Mouse (Mus musculus): ENCODE measurements around the gene Pfkm. TPM values are rescaled to one million over a fixed set of nuclear protein-coding genes. Genes with fewer than 3 reads are reported as not detected.
A peak's percentile ranks its signal among the peaks of the same experiment; 100 is the strongest.

Pfkm gene
- total RNA-seq (2021) = 100 to 1,000 TPM; 333 to 349 TPM
- long read RNA-seq, experiment 1, transcript Pfkm-201 (23 exons, 2,879 nt) = major isoform, 108 of 171 reads
- long read RNA-seq, experiment 1, partial matches to known transcripts = 37 of 171 reads
- long read RNA-seq, experiment 1, other reads (novel, unspliced or antisense) = 26 of 171 reads
- long read RNA-seq, experiment 2, transcript Pfkm-201 (23 exons, 2,879 nt) = major isoform, 152 of 225 reads
- long read RNA-seq, experiment 2, partial matches to known transcripts = 48 of 225 reads
- long read RNA-seq, experiment 2, other reads (novel, unspliced or antisense) = 25 of 225 reads

GRCm38 (mm10) chr15:98092372-98093120 is at the start of gene Pfkm:
Pfkm (plus strand) TSS chr15:98092589.
- peak in 1 of 2 experiments; percentile 23 for DNase-seq (ENCODE audit: low spot score in 2 of 2)
- H3K27ac ChIP-seq = peak within 1 kb of the TSS; percentile 97
- peak within 1 kb of the TSS; percentile 98 for H3K4me3 ChIP-seq
- no peak for TF ChIP-seq CTCF (conservative IDR thresholded peaks at IDR 0.05)

DNA sequence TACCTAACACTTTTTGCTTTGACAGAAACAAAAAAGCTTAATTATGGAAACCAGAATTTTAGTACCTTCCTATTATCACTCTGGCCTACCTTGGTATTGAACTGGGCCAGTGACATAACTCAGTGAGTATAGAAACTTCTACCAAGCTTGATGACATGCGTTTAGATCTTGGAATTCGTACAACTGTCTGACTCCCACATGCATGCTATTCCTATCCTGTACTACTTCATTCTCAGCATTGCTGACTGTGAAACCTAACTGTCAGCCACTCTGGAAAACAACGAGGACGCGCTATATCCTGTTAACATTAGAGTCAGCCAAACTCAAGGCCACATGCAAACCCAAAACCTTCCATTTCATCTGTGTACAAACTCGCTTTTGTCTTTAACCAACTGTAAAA is 48.4 kb upstream of the Pfkm start:
- Histone ChIP-seq H3K27ac (no peak overlapping the region), H3K4me3 (no peak overlapping the region)
- no peak for TF ChIP-seq CTCF (conservative IDR thresholded peaks at IDR 0.05)
- DNase-seq (ENCODE audit: low spot score in 2 of 2) = no peak

GRCm38 (mm10) chr15:98044387-98044786 is 48.0 kb upstream of the Pfkm start:
- no peak overlapping the region for H3K4me3 ChIP-seq
- no peak for DNase-seq (ENCODE audit: low spot score in 2 of 2)
- no peak overlapping the region for H3K27ac ChIP-seq
- peak; percentile 50 for TF ChIP-seq CTCF (conservative IDR thresholded peaks at IDR 0.05)

DNA sequence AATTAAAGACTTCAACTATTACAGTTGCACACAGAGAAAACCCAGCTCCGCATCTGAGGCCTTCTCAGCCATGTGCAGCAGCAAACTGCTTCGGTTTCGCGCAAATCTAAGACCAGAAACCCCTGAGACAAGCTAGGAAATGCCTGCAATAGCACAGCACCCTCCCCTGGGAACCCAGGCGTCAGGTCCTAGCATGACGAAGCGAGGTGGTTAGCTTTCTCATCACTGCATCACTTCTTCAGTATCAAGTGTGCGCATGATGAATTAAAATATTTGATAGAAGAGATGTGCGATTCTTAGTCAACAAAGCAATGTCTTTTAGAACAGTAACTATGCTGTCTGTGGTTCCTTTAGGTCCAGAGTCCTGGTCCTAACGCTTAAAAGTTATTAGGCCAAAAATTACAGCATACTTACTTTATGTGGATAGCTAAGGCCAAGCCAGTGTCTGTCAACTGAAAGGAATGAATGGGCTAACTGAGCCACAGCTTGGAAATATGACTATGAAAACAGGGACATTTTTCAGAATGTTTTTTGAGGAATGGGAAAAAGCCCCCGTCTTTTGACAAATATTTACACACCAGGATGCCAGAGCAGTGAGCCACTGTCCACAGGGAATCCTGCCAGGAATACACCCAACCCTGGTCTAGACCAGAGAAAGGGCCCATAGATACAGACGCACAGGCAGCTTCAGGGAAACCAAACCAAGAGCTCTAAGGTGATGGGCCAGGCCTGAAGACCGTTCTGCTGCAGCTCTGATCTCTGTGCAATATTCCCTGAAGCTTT is 43.3 kb upstream of the Pfkm start:
- H3K27ac ChIP-seq = no peak overlapping the region
- TF ChIP-seq CTCF (conservative IDR thresholded peaks at IDR 0.05) = no peak
- no peak overlapping the region for H3K4me3 ChIP-seq
- no peak for DNase-seq (ENCODE audit: low spot score in 2 of 2)

- no peak for DNase-seq (ENCODE audit: low spot score in 2 of 2)
- no peak overlapping the region for H3K4me3 ChIP-seq
- H3K27ac ChIP-seq = no peak overlapping the region
- TF ChIP-seq CTCF (conservative IDR thresholded peaks at IDR 0.05) = no peak
These were observed 40.7 kb upstream of the Pfkm start for GRCm38 (mm10) chr15:98051685-98052084.

DNA sequence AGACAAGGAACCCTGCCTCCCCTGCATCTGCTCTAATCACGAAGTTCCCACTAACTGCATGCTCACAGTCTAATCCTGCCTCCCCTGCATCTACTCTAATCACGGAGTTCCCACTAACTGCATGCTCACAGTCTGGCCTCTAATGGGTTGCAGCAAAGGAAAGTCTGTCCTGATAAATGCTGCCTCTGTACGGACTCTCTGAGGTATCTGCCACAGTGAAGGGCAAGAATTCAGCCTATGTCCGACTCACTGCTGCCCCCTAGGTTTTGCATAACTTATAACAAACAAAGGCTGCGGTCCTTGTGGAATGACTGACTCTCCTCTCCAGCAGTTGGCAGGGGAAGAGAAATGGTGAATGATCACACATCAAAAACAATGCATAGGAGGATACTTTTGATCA is 37.1 kb upstream of the Pfkm start:
- no peak overlapping the region for H3K4me3 ChIP-seq
- peak; percentile 78 for TF ChIP-seq CTCF (conservative IDR thresholded peaks at IDR 0.05)
- DNase-seq (ENCODE audit: low spot score in 2 of 2) = peak in 1 of 2 experiments; percentile 27
- H3K27ac ChIP-seq = no peak overlapping the region

GRCm38 (mm10) chr15:98065881-98066280 is 26.5 kb upstream of the Pfkm start:
- no peak for TF ChIP-seq CTCF (conservative IDR thresholded peaks at IDR 0.05)
- DNase-seq (ENCODE audit: low spot score in 2 of 2) = no peak
- no peak overlapping the region for H3K4me3 ChIP-seq

DNA sequence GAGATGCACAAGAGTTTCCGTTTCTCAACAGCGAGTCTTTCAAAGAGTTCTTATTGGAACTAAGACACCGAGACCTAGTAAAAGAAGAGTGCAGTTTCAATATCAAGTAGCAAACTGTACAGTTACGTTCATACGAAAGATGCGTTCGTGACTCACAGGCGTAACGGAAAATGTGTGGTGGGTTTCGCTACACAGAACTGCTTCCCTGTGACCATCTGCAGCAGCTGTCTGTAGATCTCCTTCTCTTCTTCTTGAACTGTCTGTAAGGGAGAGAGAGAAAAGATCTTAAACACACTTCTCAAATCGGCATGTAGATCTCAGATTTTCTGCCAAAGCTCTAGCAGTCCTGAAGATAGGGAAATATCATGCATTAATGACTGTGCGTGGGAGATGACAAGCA is 25.8 kb upstream of the Pfkm start:
- no peak overlapping the region for H3K4me3 ChIP-seq
- no peak for TF ChIP-seq CTCF (conservative IDR thresholded peaks at IDR 0.05)
- H3K27ac ChIP-seq = no peak overlapping the region
- no peak for DNase-seq (ENCODE audit: low spot score in 2 of 2)

More at GRCm38 (mm10) chr15:98065881-98066280, 26.5 kb upstream of the Pfkm start:
- no peak overlapping the region for H3K27ac ChIP-seq

DNA sequence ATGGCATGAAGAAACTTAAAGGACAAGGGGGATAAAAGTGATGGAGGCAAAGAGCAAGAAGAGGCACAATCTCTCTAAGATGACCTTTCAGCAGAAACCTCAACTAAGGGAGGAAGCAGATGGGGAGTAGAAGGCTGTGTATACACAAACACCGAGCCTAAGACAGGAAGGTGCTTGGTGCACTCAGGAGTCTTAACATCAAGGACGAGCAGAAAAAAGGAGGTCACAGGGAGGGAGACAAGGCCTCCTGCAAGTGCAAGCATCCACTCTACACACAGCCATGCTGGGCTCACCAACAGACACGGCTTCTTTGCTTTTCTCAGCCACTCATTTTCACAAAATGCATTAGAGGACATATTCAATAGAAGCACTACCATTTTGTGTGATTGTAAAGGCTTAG is 24.9 kb upstream of the Pfkm start:
- H3K4me3 ChIP-seq = no peak overlapping the region
- no peak for TF ChIP-seq CTCF (conservative IDR thresholded peaks at IDR 0.05)
- no peak overlapping the region for H3K27ac ChIP-seq
- DNase-seq (ENCODE audit: low spot score in 2 of 2) = no peak

- H3K27ac ChIP-seq = no peak overlapping the region
- TF ChIP-seq CTCF (conservative IDR thresholded peaks at IDR 0.05) = no peak
- no peak for DNase-seq (ENCODE audit: low spot score in 2 of 2)
- H3K4me3 ChIP-seq = no peak overlapping the region
These were observed 23.9 kb upstream of the Pfkm start for GRCm38 (mm10) chr15:98068506-98068905.

DNA sequence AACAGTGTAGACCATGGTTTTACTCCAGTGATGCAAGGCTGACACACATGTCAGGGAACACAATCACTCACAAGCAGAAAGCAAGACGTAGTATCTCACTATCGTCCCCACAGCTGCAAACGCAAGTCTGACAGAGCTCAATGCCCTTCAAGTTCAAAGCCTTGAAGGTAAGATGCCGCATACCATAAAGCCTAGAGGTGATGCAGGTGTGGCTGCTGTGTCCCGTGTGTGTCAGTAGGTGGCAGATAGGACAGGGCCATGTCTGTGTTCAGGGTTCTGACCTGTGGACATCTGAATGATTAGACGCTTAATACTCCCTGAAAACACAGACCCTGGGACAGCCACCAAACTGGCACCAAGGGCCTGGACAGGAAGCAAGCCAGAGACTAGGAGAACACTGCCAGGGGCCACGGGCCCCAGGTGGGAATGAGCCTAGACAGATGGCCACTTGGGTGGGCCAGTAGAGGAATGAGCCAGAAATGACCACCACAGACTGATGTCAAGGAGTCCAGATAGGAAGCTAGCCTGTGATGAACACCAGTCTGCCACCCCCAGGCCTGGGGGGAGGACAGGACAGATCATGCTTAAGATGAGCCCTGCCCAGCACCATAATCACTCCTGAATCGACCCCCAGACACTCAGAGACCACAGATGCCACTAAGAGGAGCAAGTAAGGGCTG is 22.7 kb upstream of the Pfkm start:
- no peak overlapping the region for H3K4me3 ChIP-seq
- peak; percentile 21 for TF ChIP-seq CTCF (conservative IDR thresholded peaks at IDR 0.05)
- H3K27ac ChIP-seq = no peak overlapping the region
- DNase-seq (ENCODE audit: low spot score in 2 of 2) = no peak

DNA sequence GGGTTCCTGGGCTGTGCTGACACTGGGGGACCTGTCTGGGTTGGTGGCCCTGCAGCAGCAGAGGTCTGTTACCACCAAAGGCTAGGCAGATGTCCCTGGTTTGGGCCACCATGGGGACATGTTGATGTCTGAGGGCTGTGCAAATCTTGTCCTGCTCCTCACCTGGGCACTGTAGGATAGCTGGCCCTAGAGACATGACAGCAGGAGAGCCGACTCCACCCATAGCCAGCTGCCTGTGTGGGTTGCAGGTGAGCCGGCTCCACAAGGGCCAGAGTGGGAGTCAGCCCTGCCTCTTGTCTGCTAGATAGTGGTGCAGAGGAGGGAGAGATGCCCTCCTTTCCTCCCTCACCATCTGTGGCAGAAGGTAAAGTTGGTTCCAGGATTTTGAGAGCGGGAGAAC is 22.0 kb upstream of the Pfkm start:
- no peak overlapping the region for H3K27ac ChIP-seq
- DNase-seq (ENCODE audit: low spot score in 2 of 2) = no peak
- no peak overlapping the region for H3K4me3 ChIP-seq
- TF ChIP-seq CTCF (conservative IDR thresholded peaks at IDR 0.05) = no peak

GRCm38 (mm10) chr15:98074521-98074920 is 17.9 kb upstream of the Pfkm start:
- H3K4me3 ChIP-seq = no peak overlapping the region
- no peak overlapping the region for H3K27ac ChIP-seq
- TF ChIP-seq CTCF (conservative IDR thresholded peaks at IDR 0.05) = no peak
- no peak for DNase-seq (ENCODE audit: low spot score in 2 of 2)

Data from layer of hippocampus, adult 2 months (tissue).